Mouse (Mus musculus) C2C12 (cell line): ENCODE measurements around the gene Scn4a. TPM values are rescaled to one million over a fixed set of nuclear protein-coding genes. Genes with fewer than 3 reads are reported as not detected.

ENCODE experiments used
- H3K27me3 ChIP-seq: one replicate; pipeline ENCODE4 v1.6.1; 2011; ENCODE audit not compliant: control insufficient read depth, insufficient read depth, insufficient read length
- H3K36me3 ChIP-seq: one replicate; pipeline ENCODE4 v1.6.1; 2011; ENCODE audit not compliant: control insufficient read depth, insufficient read depth
- H3K4me3 ChIP-seq: one replicate; pipeline ENCODE4 v1.5.1; 2011; ENCODE audit warnings: mild to moderate bottlenecking, control low read depth; ENCODE audit not compliant: poor library complexity, insufficient read depth, severe bottlenecking
- H3K79me2 ChIP-seq: one replicate; pipeline ENCODE4 v1.6.1; 2011; ENCODE audit not compliant: control insufficient read depth, insufficient read depth
- H3K79me3 ChIP-seq: one replicate; pipeline ENCODE4 v1.6.1; 2011; ENCODE audit warnings: low read depth, control low read depth
- H3ac ChIP-seq: one replicate; pipeline ENCODE3; 2011; ENCODE audit warnings: low read depth; ENCODE audit not compliant: control insufficient read depth, insufficient read length
- CEBPB ChIP-seq: IDR thresholded peaks from one replicate; pipeline ENCODE4 v1.6.1; 2011; ENCODE audit warnings: low read depth, mild to moderate bottlenecking, control low read depth, moderate library complexity
- CTCF ChIP-seq: IDR thresholded peaks from one replicate; pipeline ENCODE4 v1.5.1; 2011; ENCODE audit not compliant: control insufficient read depth, insufficient read depth, insufficient read length
- FOSL1 ChIP-seq: IDR thresholded peaks from one replicate; pipeline ENCODE4 v1.8.0; 2011; ENCODE audit warnings: mild to moderate bottlenecking, low read length; ENCODE audit not compliant: poor library complexity, insufficient read depth, severe bottlenecking
- MAX ChIP-seq: IDR thresholded peaks from one replicate; pipeline ENCODE4 v1.6.1; 2011; ENCODE audit warnings: mild to moderate bottlenecking, control low read depth
- MYOD1 ChIP-seq: IDR thresholded peaks from one replicate; pipeline ENCODE4 v1.6.1; 2011; ENCODE audit warnings: low read depth; ENCODE audit not compliant: control insufficient read depth, insufficient read length
- MYOG ChIP-seq: IDR thresholded peaks from one replicate; pipeline ENCODE4 v1.6.1; 2011; ENCODE audit not compliant: control insufficient read depth, insufficient read length; ENCODE audit errors: extremely low read depth
- USF1 ChIP-seq: IDR thresholded peaks from one replicate; pipeline ENCODE4 v1.6.1; 2011; ENCODE audit warnings: low read depth, mild to moderate bottlenecking, control low read depth, moderate library complexity
- polyA plus RNA-seq: library from polyadenylated mRNA; unstranded; fragments of >200 nt; fragmentation: generic; extraction: Trizol; gene quantifications from one replicate; pipeline ENCODE4 v1.2.1, GENCODE M21; 2012; ENCODE audit warnings: missing spikeins

Gene Scn4a
- polyA plus RNA-seq, 1 experiment, result 0.02 TPM

GRCm38 (mm10) chr11:106373998-106374397, 20.9 kb upstream of the Scn4a start:
- no peak overlapping the region for H3ac ChIP-seq
- peaks cover 57% of the 10 kb centered on the region for H3K27me3 ChIP-seq
- H3K79me3 ChIP-seq, result no peaks in the 10 kb centered on the region
- TF ChIP-seq MYOG, result no peak
- TF ChIP-seq USF1, result no peak
- no peak for TF ChIP-seq MAX
- TF ChIP-seq CEBPB, result no peak
- TF ChIP-seq FOSL1, result no peak
- TF ChIP-seq MYOD1, result no peak
- TF ChIP-seq CTCF, result no peak
- no peak overlapping the region for H3K4me3 ChIP-seq
- H3K36me3 ChIP-seq, result no peaks in the 10 kb centered on the region
- H3K79me2 ChIP-seq, result no peaks in the 10 kb centered on the region

GRCm38 (mm10) chr11:106366316-106366715, 13.2 kb upstream of the Scn4a start:
- no peak for TF ChIP-seq USF1
- no peak for TF ChIP-seq CEBPB
- TF ChIP-seq CTCF, result peak; percentile 80
- no peak for TF ChIP-seq MYOG
- no peak for TF ChIP-seq FOSL1
- no peak for TF ChIP-seq MYOD1
- H3K79me3 ChIP-seq, result no peaks in the 10 kb centered on the region
- H3K79me2 ChIP-seq, result no peaks in the 10 kb centered on the region
- H3K36me3 ChIP-seq, result no peaks in the 10 kb centered on the region
- H3ac ChIP-seq, result no peak overlapping the region
- H3K27me3 ChIP-seq, result peaks cover 16% of the 10 kb centered on the region
- no peak overlapping the region for H3K4me3 ChIP-seq

GRCm38 (mm10) chr11:106365366-106365765, 12.3 kb upstream of the Scn4a start, which contains the start of gene Prr29:
Gene Prr29, plus strand, starts transcription at chr11:106365472.
- Histone ChIP-seq H3K27me3 (peaks cover 16% of the 10 kb centered on the region), H3K79me2 (no peaks in the 10 kb centered on the region), H3K4me3 (no peak within 1 kb of the TSS), H3ac (no peak within 1 kb of the TSS), H3K36me3 (no peaks in the 10 kb centered on the region), H3K79me3 (no peaks in the 10 kb centered on the region)
- TF ChIP-seq USF1, result no peak
- no peak for TF ChIP-seq MYOD1
- no peak for TF ChIP-seq MYOG
- no peak for TF ChIP-seq FOSL1
- no peak for TF ChIP-seq MAX
- no peak for TF ChIP-seq CTCF
- no peak for TF ChIP-seq CEBPB

GRCm38 (mm10) chr11:106364712-106365111, 11.6 kb upstream of the Scn4a start:
- Histone ChIP-seq H3ac (no peak overlapping the region), H3K36me3 (no peaks in the 10 kb centered on the region), H3K27me3 (peaks cover 16% of the 10 kb centered on the region), H3K79me2 (no peaks in the 10 kb centered on the region), H3K79me3 (no peaks in the 10 kb centered on the region), H3K4me3 (no peak overlapping the region)
- TF ChIP-seq MYOG, result no peak
- no peak for TF ChIP-seq CEBPB
- no peak for TF ChIP-seq USF1
- no peak for TF ChIP-seq CTCF

GRCm38 (mm10) chr11:106359350-106359749, 6.3 kb upstream of the Scn4a start:
- Histone ChIP-seq H3K79me3 (no peaks in the 10 kb centered on the region), H3ac (no peak overlapping the region), H3K4me3 (no peak overlapping the region), H3K36me3 (no peaks in the 10 kb centered on the region), H3K79me2 (no peaks in the 10 kb centered on the region), H3K27me3 (peaks cover 7% of the 10 kb centered on the region)
- TF ChIP-seq CEBPB (no peak), MYOD1 (no peak), CTCF (no peak), USF1 (no peak), MYOG (no peak), MAX (no peak), FOSL1 (no peak)
